Mouse (Mus musculus) CD4-positive, CD25-positive, alpha-beta regulatory T cell, adult 4 months (primary cell): ENCODE data around the gene Apba3. TPM values are rescaled to one million over a fixed set of nuclear protein-coding genes. Genes with fewer than 3 reads are reported as not detected.

Experiments used
- ATAC-seq: one replicate; pipeline ENCODE4 v1.8.0; 2017
- polyA plus RNA-seq, 2 experiments: library from polyadenylated mRNA; unstranded; fragments of 100-300 nt; shearing (Covaris generic); gene quantifications; one replicate each; pipeline ENCODE4 v1.2.1; 2017

Gene Apba3
- polyA plus RNA-seq, 2 experiments from 2014 or later = 12.5 to 14.8 TPM

DNA sequence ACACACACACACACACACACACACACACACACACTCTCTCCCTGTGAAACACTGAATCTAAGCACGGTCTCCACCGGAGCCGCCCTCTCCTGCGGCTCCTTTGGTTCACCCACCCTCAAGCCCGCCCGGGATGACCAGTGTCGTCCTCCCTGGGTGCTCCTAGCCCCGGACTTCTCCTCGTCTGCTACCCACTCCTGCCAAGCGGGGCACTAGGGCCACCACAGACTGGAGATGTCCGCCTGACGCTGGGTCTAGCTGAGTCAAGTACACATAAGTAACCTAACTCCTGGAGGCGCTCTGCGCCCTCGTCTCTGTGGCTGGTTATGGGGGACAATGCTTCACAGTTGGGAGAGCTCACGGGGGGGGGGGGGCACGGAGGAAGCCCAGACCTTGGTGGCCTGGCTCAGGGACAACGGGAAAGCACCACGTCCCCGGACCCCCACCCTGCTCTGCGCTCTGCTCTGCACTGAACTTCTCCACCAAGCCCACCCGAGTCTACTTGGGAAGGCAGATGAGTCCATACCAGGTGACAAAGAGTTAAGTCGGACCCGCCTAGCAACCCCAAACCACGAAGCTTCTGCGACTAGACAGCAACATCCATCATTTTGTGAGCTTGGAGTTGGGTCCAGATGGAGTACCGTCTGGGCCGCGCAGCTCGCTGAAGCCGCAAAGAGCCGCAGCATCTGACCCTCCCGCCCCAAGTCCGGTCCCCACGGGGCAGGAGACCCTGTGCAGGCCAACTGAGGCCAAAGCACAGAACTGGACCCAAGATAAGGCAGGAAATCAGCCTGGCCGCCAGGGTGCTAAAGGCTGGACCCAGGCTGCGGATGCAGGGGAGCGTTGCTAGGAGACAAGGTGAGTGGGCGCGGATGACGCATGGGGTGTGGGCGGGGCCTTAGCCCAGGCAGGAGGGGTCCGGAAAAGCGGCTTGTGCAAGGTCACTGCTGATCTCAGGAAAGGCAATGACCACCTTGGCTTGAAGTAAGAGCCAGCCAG, 14.0 kb upstream of the Apba3 start, which contains the start of gene Matk:
Matk (plus strand) TSS at position 512 of the 996 bp plus-strand sequence.
- ATAC-seq = peak; percentile 68

DNA sequence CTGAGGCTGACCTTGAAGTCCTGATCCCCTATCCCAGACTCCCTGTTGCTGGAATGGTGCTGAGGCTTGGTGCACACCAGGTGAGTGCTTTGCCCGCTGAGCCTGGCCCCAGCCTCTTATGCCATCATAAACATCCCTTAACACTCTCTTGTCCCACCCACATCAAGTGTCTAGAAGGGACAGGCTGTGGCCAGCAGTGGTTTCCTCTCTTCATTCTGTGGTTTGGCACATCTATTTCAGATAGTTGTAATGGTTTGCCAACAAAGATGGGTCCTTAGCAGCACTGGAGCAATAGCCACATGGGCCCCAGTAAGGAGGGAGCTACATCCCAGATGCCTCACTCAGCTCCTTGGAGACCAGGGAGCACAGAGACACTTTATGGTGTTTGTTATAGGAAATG, 11.9 kb upstream of the Apba3 start:
- ATAC-seq = no peak

DNA sequence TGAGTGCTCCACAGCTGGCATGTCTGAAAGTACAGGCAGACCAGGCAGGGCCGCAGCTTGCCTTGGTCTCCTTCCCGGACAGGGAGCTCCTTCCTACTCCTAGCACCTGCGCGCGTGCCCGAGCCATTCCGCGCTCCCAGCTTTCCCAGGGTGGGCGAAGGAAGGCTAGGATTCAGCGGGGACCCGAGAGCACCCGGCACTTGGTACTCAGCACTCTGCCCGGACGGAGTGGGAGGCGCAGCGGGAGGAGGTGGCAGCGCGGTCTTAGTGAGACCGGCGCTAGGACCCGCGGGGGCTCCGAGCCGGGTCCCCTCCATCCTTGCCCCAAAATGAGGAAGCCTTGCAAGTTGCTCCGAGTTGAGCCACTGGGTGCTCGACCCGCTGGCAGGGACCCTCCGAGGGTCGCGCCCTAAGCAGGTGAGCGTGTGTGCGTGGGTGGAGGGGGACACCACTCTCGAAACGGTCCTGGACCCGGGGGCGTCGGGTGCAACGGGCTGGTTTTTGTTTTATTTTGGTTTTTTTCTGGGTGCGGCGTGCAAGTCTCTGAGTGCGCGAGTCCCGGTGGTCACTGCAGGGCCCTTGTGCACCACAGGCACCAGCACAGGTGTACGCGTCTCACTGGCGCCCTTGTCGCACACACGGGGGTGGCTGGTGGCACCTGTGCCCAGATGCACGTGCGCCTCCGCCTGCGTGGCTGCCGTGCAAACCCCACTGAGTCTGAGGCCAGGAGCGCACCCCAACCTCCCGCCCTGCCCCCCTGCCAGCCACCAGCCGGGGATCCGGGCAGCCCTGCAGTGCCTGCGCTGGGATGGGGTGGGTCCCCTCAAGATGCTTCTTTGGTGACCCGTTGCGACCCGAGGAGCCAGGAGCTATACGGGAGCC, 9.4 kb upstream of the Apba3 start:
- peak; percentile 54 for ATAC-seq

- ATAC-seq = no peak
Observed at GRCm38 (mm10) chr10:81259225-81259884, 7.4 kb upstream of the Apba3 start.

- ATAC-seq = no peak
Observed at GRCm38 (mm10) chr10:81261025-81261424, 5.7 kb upstream of the Apba3 start.

GRCm38 (mm10) chr10:81265540-81265939, 1.2 kb upstream of the Apba3 start:
- no peak for ATAC-seq

DNA sequence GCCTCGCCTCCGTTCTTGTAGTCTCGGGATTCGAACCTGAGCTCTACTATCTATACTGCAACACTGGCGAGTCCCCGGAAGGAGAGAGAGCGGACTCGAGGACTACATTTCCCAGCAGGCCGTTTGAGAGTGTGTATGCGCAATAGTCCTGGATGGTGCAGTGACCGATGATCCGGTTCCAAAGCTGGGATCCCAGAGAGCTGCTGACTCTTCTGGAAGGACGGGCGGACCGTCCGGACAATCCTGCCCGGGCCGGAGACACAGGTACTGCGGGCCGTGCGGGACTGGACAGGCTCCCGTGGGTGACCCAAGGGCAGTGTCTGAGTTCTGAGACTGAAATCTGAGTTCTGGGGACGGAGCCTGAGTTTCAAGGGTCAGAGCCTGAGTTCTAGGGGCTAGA, 1.3 kb downstream of the Apba3 start:
- ATAC-seq = peak; percentile 66

GRCm38 (mm10) chr10:81268643-81269412, 2.1 kb downstream of the Apba3 start:
- no peak for ATAC-seq

DNA sequence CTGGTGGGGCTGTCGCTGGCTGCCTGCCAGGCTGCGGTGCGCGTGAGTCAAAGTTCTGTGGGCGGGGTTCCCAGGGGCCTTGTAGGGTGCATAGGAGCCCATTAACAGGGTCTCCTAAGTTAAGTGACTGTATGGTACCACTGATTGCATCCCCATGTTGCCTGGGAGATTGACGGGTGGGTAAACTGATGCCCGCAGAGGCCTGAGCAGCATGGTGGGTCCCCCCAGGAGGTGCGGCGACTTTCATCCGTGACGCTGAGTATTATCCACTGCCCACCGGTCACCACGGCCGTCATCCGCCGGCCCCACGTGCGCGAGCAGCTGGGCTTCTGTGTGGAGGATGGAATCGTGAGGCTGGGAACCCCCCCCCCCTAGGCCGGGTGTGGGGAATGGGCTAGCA, 5.6 kb downstream of the Apba3 start:
- ATAC-seq = no peak

- no peak for ATAC-seq
Observed at GRCm38 (mm10) chr10:81273842-81274241, 7.1 kb downstream of the Apba3 start.

- no peak for ATAC-seq
Observed at GRCm38 (mm10) chr10:81277676-81278075, 10.9 kb downstream of the Apba3 start.

DNA sequence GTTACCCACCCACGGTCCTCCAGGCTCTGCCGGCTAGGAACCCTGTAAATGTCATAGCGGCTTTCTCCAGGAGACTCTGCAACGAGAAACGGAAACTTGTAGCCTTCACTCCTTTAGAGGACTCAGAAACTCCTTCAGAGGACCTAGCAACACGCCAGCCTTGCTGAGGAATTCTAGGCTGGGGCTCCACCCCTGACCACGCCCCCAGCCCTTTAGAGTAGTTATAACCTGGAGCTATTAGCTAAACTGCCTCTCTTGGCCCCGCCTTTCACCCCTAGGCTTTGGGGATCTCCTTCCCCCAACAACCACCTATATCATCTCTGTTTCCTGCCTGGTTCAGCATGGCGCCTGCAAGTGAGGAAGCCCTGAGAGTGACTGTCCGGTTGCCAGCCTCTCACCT, 12.7 kb downstream of the Apba3 start:
- no peak for ATAC-seq

- ATAC-seq = no peak
Observed at GRCm38 (mm10) chr10:81284189-81284588, 17.4 kb downstream of the Apba3 start.

DNA sequence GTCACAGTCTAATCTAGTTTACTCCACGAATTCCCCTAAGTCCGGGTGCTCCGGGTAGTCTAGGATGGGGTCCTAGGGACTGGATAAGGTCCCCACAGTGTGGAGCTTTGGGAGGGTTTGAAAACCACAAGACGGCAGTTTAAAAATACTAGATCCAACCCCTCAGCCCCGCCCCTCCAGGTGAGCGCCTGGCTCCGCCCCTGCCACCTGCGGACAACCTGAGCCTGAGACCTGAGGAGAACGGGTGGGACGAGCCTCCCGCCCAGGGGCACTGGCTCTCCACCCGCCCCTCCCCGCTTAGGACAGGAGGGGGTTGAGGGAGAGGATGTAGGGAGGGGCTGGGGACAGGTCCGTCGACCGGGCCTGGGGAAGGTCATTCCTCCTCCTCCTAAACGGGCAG, 18.0 kb downstream of the Apba3 start:
- ATAC-seq = no peak

GRCm38 (mm10) chr10:81285694-81286450, 19.1 kb downstream of the Apba3 start:
- peak; percentile 89 for ATAC-seq

GRCm38 (mm10) chr10:81286586-81286985, 19.8 kb downstream of the Apba3 start:
- ATAC-seq = no peak

DNA sequence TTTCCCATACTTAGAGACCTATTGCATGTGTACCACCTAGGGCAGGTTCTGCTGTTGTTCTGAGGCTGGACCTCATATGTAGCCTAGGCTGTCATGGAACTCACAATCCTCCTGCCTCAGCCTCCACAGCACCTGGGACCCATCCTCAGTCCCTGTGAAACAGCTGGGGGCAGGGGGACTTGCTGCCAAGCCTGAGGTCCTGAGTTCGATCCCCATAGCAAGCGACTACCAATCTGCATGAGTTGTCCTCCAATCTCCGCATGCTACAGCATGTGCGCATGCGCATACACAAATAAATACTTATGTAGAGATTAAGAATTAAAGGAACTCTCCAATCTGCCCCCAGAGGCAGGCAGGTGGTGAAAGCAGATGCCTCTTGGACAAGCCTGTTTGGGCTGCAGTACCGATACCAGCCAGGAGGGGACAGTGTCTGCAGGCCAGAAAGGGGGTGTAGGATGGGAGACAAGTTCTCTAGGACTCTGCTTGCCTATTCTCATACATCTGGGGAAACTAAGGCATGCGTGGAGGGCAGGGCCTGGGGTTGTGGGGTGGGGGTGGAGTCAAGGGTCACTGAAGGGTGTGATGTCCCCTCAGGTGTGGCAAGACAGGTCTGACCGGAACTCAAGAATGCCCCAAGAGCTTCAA, 20.9 kb downstream of the Apba3 start:
- no peak for ATAC-seq

- no peak for ATAC-seq
Observed at GRCm38 (mm10) chr10:81288601-81289000, 21.8 kb downstream of the Apba3 start.

DNA sequence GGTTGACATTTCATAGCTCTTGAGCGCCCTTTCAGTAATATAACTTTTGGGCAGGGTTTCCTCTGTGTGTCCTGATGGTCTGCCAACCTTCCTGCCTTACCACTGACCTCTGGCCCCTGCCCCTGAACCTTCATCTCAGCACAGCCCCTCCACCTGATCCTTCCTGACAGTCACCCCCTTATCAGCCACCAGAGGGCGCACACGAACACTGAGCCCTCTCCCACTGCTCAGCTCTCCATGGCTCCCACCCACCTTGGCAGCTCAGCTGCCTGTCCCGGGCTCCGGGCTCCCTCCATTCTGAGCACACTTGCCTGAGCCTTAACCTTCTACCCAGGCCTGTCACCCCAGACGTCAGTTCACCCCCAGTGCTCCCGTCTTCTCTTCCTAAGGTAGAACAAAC, 22.5 kb downstream of the Apba3 start:
- no peak for ATAC-seq

DNA sequence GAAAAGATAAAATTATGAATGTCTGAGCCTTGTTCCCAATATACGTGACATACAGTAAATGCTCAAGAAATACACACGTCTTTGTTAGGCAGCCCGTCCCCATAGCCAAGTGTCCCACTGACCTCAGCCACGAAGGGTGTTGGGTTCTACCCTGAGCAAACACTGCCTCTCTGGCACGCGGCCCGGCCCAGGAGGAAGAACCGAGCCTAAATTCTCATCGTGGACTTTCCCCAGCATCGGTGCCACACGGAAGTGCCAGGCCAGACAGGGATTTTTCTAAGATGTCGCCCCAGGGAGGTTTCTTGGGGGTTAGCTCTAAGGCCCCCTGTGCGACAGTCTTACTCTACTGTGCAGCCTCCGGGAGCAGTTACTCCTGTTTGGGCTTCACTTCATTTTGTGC, 23.1 kb downstream of the Apba3 start:
- no peak for ATAC-seq
